Mouse (Mus musculus) lung, postnatal 0 days (tissue): ENCODE data around the gene Cpne5. TPM values are rescaled to one million over a fixed set of nuclear protein-coding genes. Genes with fewer than 3 reads are reported as not detected.

ENCODE experiments used
- ATAC-seq: fragments of 200-750 bp; cut with Nextera tagmentation; 2 replicates; pipeline ENCODE4 v1.8.0; 2017; ENCODE audit warnings: moderate library complexity
- DNase-seq: peaks from one replicate; pipeline ENCODE4 v3.0.0-alpha.2; 2016; ENCODE audit warnings: low spot score
- H3K27ac ChIP-seq: fragments of 300-500 bp; sonication (generic); 2 replicates; pipeline ENCODE4 v1.5.1; 2014; ENCODE audit warnings: antibody characterized with exemption, mild to moderate bottlenecking, low read length, mixed read lengths
- H3K27me3 ChIP-seq: fragments of 300-500 bp; sonication (generic); replicated peaks from 2 replicates; pipeline ENCODE4 v1.6.1; 2014; ENCODE audit warnings: low read length, mixed read lengths; ENCODE audit not compliant: insufficient read depth
- H3K36me3 ChIP-seq: fragments of 300-500 bp; sonication (generic); 2 replicates; pipeline ENCODE4 v1.6.1; 2014; ENCODE audit warnings: low read length, mixed read lengths; ENCODE audit not compliant: insufficient read depth
- H3K4me1 ChIP-seq: fragments of 300-500 bp; sonication (generic); 2 replicates; pipeline ENCODE4 v1.6.1; 2014; ENCODE audit warnings: antibody characterized with exemption, low read depth, low read length, mixed read lengths; ENCODE audit not compliant: insufficient read depth
- H3K4me2 ChIP-seq: fragments of 300-500 bp; sonication (generic); replicated peaks from 2 replicates; pipeline ENCODE4 v1.6.1; 2014; ENCODE audit warnings: low read depth, mild to moderate bottlenecking, low read length, moderate library complexity, mixed read lengths
- H3K4me3 ChIP-seq: fragments of 300-500 bp; sonication (generic); 2 replicates; pipeline ENCODE4 v1.5.1; 2014; ENCODE audit warnings: low read depth, low read length
- H3K9ac ChIP-seq: fragments of 300-500 bp; sonication (generic); replicated peaks from 2 replicates; pipeline ENCODE4 v1.6.1; 2014; ENCODE audit warnings: low read depth, mild to moderate bottlenecking
- H3K9me3 ChIP-seq: fragments of 300-500 bp; sonication (generic); 2 replicates; pipeline ENCODE4 v1.6.1; 2016; ENCODE audit warnings: low read length, mixed read lengths
- CTCF ChIP-seq: IDR thresholded peaks from 2 replicates; pipeline ENCODE4 v1.5.1; 2016; ENCODE audit warnings: antibody characterized with exemption, mild to moderate bottlenecking
- EP300 ChIP-seq: IDR thresholded peaks from 2 replicates; pipeline ENCODE4 v1.6.1; 2016; ENCODE audit warnings: antibody characterized with exemption, mild to moderate bottlenecking, control low read depth
- WGBS: fragments of 180-500 bp; shearing (Covaris S2); extraction: QIAGEN DNeasy Blood & Tissue Kit; methylation state at CpG from one replicate; pipeline ENCODE4 v1.1.7; 2014; 5-methylcytosine and 5-hydroxymethylcytosine counted together
- polyA plus RNA-seq: library from polyadenylated mRNA; unstranded; fragments of >200 nt; fragmentation: Nextera tagmentation; extraction: Ambion mirVana; gene quantifications from 2 replicates; pipeline ENCODE4 v1.2.1, GENCODE M21; 2015

Cpne5 gene
- polyA plus RNA-seq, 1 experiment from 2014 or later = 0.57 TPM

DNA sequence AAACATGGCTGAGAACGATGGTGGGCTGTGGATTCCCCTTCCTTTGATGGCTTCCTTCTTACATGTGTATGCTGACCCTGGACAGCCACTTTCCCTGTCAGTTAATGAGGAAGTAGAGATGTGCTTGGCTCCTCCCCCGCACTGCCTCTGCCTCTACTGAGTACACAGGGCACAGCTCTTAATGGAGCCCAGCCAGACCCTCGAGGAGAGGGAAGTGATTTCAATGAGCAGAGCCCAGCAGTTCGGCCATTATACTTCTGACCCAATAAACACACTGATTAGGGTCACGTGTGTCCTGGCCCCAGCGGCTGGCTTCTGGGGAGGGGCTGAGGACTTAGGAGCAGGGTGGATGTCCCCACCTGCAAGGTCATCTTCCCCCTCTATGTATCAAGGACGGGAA lies 7.8 kb upstream of the Cpne5 start:
- ATAC-seq = 0 out of 2 replicates have a peak, but pooled peaks have one; percentile 25
- no peaks in the 10 kb centered on the region; the same call in 1 of the 2 replicates for H3K4me1 ChIP-seq
- H3K27me3 ChIP-seq = no peaks in the 10 kb centered on the region; the same call in 1 of the 2 replicates
- no peak overlapping the region for H3K4me2 ChIP-seq
- H3K36me3 ChIP-seq = no peaks in the 10 kb centered on the region
- DNase-seq = peak; percentile 37
- H3K9ac ChIP-seq = no peak overlapping the region
- no peaks in the 10 kb centered on the region for H3K9me3 ChIP-seq
- H3K27ac ChIP-seq = no peak overlapping the region
- TF ChIP-seq EP300 = no peak
- TF ChIP-seq CTCF = no peak
- H3K4me3 ChIP-seq = no peak overlapping the region
- 36% methylated on average over 7 of the region's 7 CpGs for WGBS

DNA sequence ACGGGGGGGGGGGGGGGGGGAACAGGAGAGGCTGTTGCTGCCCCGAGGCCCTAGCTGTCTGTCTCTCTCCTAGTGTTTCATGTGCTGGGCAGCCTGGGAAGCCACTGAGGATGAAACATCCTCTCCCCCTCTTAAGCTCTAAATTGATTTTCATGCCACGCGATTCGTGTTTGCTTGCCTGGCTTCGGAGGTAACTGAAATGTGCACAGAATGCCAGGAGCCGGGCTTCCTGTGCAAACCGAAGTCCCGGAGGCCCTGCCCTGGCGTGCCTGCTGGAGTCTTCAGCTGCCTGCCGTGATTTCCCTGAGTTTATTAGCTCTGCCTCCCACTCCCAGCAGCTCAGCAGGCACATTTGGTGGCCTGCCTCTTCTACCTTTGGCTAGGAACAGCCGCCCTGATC lies 6.9 kb upstream of the Cpne5 start:
- H3K36me3 ChIP-seq = no peaks in the 10 kb centered on the region
- H3K9me3 ChIP-seq = no peaks in the 10 kb centered on the region
- 32% methylated on average over 10 of the region's 12 CpGs for WGBS
- TF ChIP-seq EP300 (no peak), CTCF (no peak)
- no peaks in the 10 kb centered on the region; the same call in 1 of the 2 replicates for H3K4me1 ChIP-seq
- H3K27me3 ChIP-seq = no peaks in the 10 kb centered on the region; the same call in 1 of the 2 replicates
- no peak overlapping the region for H3K9ac ChIP-seq
- no peak overlapping the region for H3K4me3 ChIP-seq
- DNase-seq (no peak), ATAC-seq (no peak)
- H3K4me2 ChIP-seq = no peak overlapping the region
- no peak overlapping the region for H3K27ac ChIP-seq

DNA sequence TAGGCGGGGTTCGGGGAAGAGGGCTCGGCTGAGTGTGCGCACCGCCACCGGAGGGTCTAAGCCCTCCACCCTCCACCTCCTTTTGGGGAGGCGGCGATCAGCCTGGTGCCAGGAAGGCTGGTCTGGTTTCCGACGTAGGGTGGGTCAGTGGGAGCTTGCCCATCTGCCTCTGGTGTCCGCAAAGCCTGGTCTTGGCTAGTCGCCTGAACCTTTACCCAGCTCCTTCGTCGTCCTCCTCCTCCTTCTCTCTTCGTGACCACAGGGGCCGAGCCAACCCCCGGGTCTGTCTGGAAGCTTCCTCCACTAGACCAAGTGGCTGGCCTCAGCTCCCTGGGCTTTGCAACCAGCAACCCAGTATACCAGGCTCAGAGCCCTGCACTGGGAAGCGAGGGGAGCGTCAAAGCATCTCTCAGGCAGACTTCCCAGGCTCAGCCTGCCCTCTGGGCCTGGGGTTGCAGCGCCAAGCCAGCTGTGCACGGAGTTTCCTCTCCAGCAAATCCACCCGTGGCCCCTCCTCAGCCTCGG lies 516 bp upstream of the Cpne5 start:
- WGBS = 2% methylated on average over 20 of the region's 23 CpGs
- peak; percentile 20; the same call in 1 of the 2 replicates for ATAC-seq
- peaks cover 11% of the 10 kb centered on the region for H3K4me1 ChIP-seq
- H3K9ac ChIP-seq = no peak overlapping the region
- no peaks in the 10 kb centered on the region for H3K9me3 ChIP-seq
- no peak for TF ChIP-seq CTCF
- no peak for TF ChIP-seq EP300
- peak overlapping the region; percentile 58 for H3K4me3 ChIP-seq
- H3K27ac ChIP-seq = no peak overlapping the region
- peaks cover 7% of the 10 kb centered on the region; the same call in 1 of the 2 replicates for H3K27me3 ChIP-seq
- no peak for DNase-seq
- peak overlapping the region; percentile 100 for H3K4me2 ChIP-seq
- H3K36me3 ChIP-seq = no peaks in the 10 kb centered on the region

DNA sequence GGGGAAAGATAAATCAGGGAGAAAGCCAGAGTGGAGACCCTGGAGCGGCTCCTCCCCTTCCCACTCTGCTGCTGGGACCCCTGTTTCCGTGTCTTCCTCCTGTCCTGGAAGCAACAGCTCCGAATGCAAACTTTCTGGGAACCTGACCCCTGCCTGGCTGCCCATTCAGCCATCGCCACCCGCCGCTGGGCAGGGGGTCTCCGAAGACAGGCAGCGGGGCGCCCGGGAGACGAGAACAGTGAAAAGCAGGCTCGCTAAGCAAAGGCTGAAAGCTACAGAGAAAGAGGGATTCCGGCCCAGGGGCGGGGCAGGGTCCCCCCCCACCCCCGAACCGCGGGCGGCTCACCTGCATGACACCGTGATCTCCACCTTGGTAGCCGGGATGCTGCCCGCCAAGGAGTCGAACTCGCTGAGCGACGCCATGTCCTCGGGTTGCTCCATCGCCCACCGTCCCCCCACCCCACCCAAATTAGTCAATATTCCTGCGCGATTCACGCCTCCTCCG lies 648 bp downstream of the Cpne5 start:
- TF ChIP-seq CTCF (no peak), EP300 (no peak)
- ATAC-seq = no peak; the same call in 1 of the 2 replicates
- H3K27ac ChIP-seq = no peak overlapping the region

DNA sequence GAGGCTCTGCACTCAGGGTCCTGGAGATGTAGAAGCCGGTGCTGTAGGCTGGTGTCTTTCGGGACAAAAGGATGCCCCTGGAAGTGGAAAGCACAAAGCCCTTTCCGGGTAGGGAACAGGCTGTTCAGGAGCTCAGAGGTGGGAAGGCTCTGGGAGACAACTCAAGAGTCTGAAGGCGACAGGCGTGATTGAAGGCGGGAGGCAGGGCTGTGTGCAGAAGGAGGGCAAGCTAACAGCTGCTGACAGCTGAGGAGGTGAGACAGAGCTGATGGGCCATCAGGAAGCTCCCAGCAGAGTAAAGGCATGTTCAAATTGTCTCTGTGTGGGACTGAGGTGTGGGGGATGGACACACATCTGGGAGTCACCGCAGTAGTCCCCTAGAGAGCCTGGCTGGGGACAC lies 1.9 kb downstream of the Cpne5 start:
- Histone ChIP-seq H3K9me3 (no peaks in the 10 kb centered on the region), H3K27me3 (peaks cover 7% of the 10 kb centered on the region; the same call in 1 of the 2 replicates), H3K9ac (no peak overlapping the region), H3K4me1 (peaks cover 11% of the 10 kb centered on the region), H3K4me3 (no peak overlapping the region), H3K27ac (no peak overlapping the region), H3K4me2 (no peak overlapping the region), H3K36me3 (no peaks in the 10 kb centered on the region)
- DNase-seq (no peak), ATAC-seq (no peak)
- 38% methylated on average over 7 of the region's 7 CpGs for WGBS
- TF ChIP-seq CTCF (no peak), EP300 (no peak)

More for the DNA sequence above, 648 bp downstream of the Cpne5 start:
- H3K4me1 ChIP-seq = peaks cover 11% of the 10 kb centered on the region
- no peak overlapping the region for H3K9ac ChIP-seq
- peaks cover 7% of the 10 kb centered on the region; the same call in 1 of the 2 replicates for H3K27me3 ChIP-seq
- no peaks in the 10 kb centered on the region for H3K9me3 ChIP-seq
- H3K4me3 ChIP-seq = peak overlapping the region; percentile 58
- no peak for DNase-seq
- H3K36me3 ChIP-seq = no peaks in the 10 kb centered on the region
- peak overlapping the region; percentile 100 for H3K4me2 ChIP-seq
- 4% methylated on average over 18 of the region's 32 CpGs for WGBS

DNA sequence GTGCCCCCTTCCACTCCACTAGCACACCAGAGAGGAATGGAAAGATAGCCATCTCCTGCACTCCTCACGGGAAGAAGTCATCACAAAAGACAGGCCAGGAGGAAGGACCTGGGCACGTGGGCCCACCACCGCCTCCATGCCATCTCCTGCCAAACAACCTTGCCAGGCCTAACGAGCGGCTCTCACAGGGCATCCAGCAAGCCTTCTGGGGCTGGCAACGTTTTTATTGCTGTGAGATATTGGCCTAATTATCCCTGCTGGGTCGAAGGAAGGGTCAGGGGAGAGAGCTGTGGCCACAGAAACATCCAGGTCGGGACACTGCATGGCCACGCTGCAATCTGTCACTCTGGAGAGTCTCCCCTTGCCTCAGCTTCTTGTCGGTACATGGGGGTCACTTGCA lies 6.9 kb downstream of the Cpne5 start:
- Histone ChIP-seq H3K4me2 (no peak overlapping the region), H3K9ac (no peak overlapping the region), H3K4me1 (no peaks in the 10 kb centered on the region), H3K27me3 (no peaks in the 10 kb centered on the region), H3K36me3 (no peaks in the 10 kb centered on the region), H3K27ac (no peak overlapping the region), H3K9me3 (no peaks in the 10 kb centered on the region), H3K4me3 (no peak overlapping the region)
- 78% methylated on average over 10 of the region's 10 CpGs for WGBS
- DNase-seq (no peak), ATAC-seq (no peak)
- TF ChIP-seq CTCF (no peak), EP300 (no peak)
